Mouse (Mus musculus) intestine, embryonic 16.5 days (tissue): ENCODE results near the gene Ndrg2. TPM values are rescaled to one million over a fixed set of nuclear protein-coding genes. Genes with fewer than 3 reads are reported as not detected.
"Not testable (repeated sequence)": the region's sequence is repeated elsewhere in the genome, so short reads cannot be mapped to it uniquely, and the experiment has no call there.

Source experiments
- ATAC-seq: fragments of 200-750 bp; cut with Nextera tagmentation; 2 replicates; pipeline ENCODE4 v1.8.0; 2017; ENCODE audit warnings: moderate TSS enrichment, moderate library complexity
- H3K27ac ChIP-seq: fragments of 300-500 bp; sonication (generic); 2 replicates; pipeline ENCODE4 v1.5.1; 2014; ENCODE audit warnings: mild to moderate bottlenecking, low read length
- H3K27me3 ChIP-seq: fragments of 300-500 bp; sonication (generic); replicated peaks from 2 replicates; pipeline ENCODE4 v1.6.1; 2014; ENCODE audit warnings: low read length, control low read depth, mixed read lengths; ENCODE audit not compliant: control insufficient read depth, insufficient read depth
- H3K36me3 ChIP-seq: fragments of 300-500 bp; sonication (generic); 2 replicates; pipeline ENCODE4 v1.6.1; 2014; ENCODE audit warnings: low read length, control low read depth; ENCODE audit not compliant: control insufficient read depth, insufficient read depth
- H3K4me1 ChIP-seq: fragments of 300-500 bp; sonication (generic); 2 replicates; pipeline ENCODE4 v1.6.1; 2014; ENCODE audit warnings: low read length, control low read depth, mixed read lengths; ENCODE audit not compliant: control insufficient read depth, insufficient read depth
- H3K4me2 ChIP-seq: fragments of 300-500 bp; sonication (generic); 2 replicates; pipeline ENCODE4 v1.6.1; 2014; ENCODE audit warnings: low read depth, low read length, control low read depth
- H3K4me3 ChIP-seq: fragments of 300-500 bp; sonication (generic); 2 replicates; pipeline ENCODE4 v1.5.1; 2014; ENCODE audit warnings: mild to moderate bottlenecking, low read length
- H3K9ac ChIP-seq: fragments of 300-500 bp; sonication (generic); 2 replicates; pipeline ENCODE4 v1.6.1; 2014; ENCODE audit warnings: low read depth, low read length
- H3K9me3 ChIP-seq: fragments of 300-500 bp; sonication (generic); 2 replicates; pipeline ENCODE4 v1.6.1; 2016; ENCODE audit warnings: low read length, control low read depth; ENCODE audit not compliant: control insufficient read depth
- WGBS: fragments of 180-500 bp; shearing (Covaris S2); extraction: QIAGEN DNeasy Blood & Tissue Kit; methylation state at CpG from one replicate; pipeline ENCODE4 v1.1.7; 2014; 5-methylcytosine and 5-hydroxymethylcytosine counted together
- polyA plus RNA-seq: library from polyadenylated mRNA; unstranded; fragments of >200 nt; fragmentation: Nextera tagmentation; extraction: Ambion mirVana; gene quantifications from 2 replicates; pipeline ENCODE4 v1.2.1, GENCODE M21; 2015

The Ndrg2 gene
- polyA plus RNA-seq, 1 experiment from 2014 or later = 64.2 TPM

DNA sequence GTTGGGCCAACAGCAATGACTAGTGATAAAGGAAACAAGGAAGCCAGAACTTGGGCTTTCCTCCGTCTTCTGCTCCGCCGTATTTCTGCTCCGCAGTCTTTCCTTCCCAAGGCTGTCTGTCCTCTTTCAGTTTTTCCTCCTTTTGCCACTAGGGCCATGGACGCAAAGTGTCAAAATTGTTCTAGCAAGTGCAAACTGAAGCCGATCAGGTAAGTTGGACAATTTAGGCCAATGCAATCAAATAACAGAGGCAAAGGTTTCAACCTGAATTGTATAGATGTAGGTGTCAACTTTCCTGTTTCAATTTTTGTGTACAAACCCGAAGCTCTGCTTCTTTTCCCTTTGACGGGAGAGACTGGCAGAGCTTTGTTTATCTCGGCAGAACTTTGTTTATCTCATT is 16.0 kb upstream of the Ndrg2 start:
- peak overlapping the region; percentile 60; the same call in 1 of the 2 replicates for H3K27ac ChIP-seq
- no peaks in the 10 kb centered on the region for H3K36me3 ChIP-seq
- no peak overlapping the region for H3K4me3 ChIP-seq
- no peak for ATAC-seq
- H3K27me3 ChIP-seq = no peaks in the 10 kb centered on the region
- peaks cover 11% of the 10 kb centered on the region for H3K4me1 ChIP-seq
- WGBS = 54% methylated on average over 9 of the region's 9 CpGs
- H3K4me2 ChIP-seq = peak overlapping the region; percentile 13; the same call in 1 of the 2 replicates
- H3K9ac ChIP-seq = no peak overlapping the region
- no peaks in the 10 kb centered on the region for H3K9me3 ChIP-seq

DNA sequence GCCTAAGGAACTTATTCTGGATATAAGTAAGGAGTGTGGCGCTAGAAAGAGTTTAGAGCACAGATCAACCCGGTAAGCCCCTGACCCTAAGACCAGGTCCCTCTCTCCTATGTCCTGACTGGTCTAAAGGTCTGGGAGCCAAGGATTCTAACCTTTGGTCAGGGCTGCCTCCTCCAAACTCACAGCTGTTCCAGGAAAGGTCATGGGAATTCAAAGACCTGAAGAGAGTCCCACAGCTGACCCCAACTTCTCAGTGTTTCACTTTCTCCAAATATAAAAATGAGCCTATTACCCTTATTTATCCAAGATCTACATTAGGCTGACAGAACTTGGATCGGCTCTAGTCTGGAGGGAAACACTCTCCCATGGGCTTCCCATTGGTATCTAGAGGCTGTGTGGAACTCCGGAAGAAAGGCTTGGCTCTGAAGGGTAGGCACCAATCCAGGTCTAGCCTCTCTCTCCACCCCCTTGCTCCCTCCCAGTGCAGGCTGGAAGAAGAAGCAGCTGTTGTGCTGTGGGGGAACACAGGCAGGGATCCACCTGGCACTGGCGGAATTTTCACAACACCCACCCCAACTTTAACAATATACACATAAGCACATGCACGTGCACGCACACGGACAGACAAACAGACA is 15.5 kb upstream of the Ndrg2 start:
- peak overlapping the region; percentile 60 for H3K27ac ChIP-seq
- no peak overlapping the region for H3K4me3 ChIP-seq
- H3K4me2 ChIP-seq = 0 out of 2 replicates have a peak overlapping the region, but pooled peaks have one; percentile 13
- H3K9ac ChIP-seq = no peak overlapping the region
- H3K9me3 ChIP-seq = no peaks in the 10 kb centered on the region
- H3K27me3 ChIP-seq = no peaks in the 10 kb centered on the region
- no peaks in the 10 kb centered on the region for H3K36me3 ChIP-seq
- ATAC-seq = peak; percentile 47
- 56% methylated on average over 8 of the region's 8 CpGs for WGBS
- peaks cover 11% of the 10 kb centered on the region for H3K4me1 ChIP-seq

GRCm38 (mm10) chr14:51926930-51927329 is 13.0 kb upstream of the Ndrg2 start:
- 94% methylated on average over 11 of the region's 11 CpGs for WGBS
- H3K9ac ChIP-seq, H3K27ac ChIP-seq, ATAC-seq, H3K9me3 ChIP-seq, H3K4me2 ChIP-seq, H3K36me3 ChIP-seq, H3K27me3 ChIP-seq, H3K4me3 ChIP-seq: not testable (repeated sequence)
- H3K4me1 ChIP-seq = peaks cover 13% of the 10 kb centered on the region

GRCm38 (mm10) chr14:51923492-51923891 is 9.5 kb upstream of the Ndrg2 start:
- no peak for ATAC-seq

DNA sequence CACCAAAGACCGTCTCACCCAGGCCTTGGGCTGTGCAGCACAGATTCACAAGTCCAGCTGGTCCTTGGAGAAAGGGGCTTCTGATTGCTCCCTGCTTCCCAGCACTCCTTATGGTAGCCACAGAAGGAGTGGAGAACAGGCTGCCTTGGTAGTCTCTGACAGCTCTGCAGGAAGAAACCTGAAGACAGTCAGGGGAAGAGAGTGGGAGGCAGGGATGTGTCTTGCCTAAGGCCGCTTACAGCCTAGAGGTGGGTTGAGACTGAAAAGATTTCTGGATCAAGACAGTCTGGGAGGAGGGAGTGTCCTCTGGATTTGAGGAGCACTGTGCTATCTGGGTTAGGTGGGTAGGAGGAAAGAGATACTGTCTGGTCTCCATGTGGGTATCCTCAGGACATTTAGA is 9.0 kb upstream of the Ndrg2 start:
- whole genome bisulfite sequencing = 93% methylated on average over 2 of the region's 2 CpGs
- Histone ChIP-seq H3K27me3 (no peaks in the 10 kb centered on the region), H3K36me3 (no peaks in the 10 kb centered on the region), H3K9ac (no peak overlapping the region), H3K4me2 (no peak overlapping the region), H3K4me3 (no peak overlapping the region), H3K9me3 (no peaks in the 10 kb centered on the region), H3K4me1 (peaks cover 11% of the 10 kb centered on the region), H3K27ac (no peak overlapping the region)
- ATAC-seq = no peak

More at GRCm38 (mm10) chr14:51923492-51923891, 9.5 kb upstream of the Ndrg2 start:
- Histone ChIP-seq H3K4me1 (peaks cover 11% of the 10 kb centered on the region), H3K9ac (no peak overlapping the region), H3K4me3 (no peak overlapping the region), H3K27me3 (no peaks in the 10 kb centered on the region), H3K27ac (no peak overlapping the region), H3K9me3 (no peaks in the 10 kb centered on the region), H3K4me2 (no peak overlapping the region), H3K36me3 (no peaks in the 10 kb centered on the region)
- 73% methylated on average over 4 of the region's 4 CpGs for WGBS

DNA sequence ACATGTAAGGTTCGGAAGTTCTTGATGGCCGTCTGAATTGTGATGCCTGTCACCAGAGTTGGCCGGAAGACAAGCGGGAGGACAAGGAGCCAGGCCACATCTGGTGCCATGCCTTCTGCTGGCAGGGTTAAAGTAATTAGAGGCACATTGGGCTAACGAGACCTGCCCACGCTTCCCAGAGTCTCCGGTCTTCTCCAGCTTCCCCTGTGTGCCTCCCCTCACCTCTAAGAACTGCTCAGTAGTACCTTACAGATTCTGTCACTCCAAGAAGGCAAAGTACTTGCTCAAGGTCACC is 8.6 kb upstream of the Ndrg2 start, which contains the start of gene Rnase13:
TSS of gene Rnase13 (minus strand) at position 203 of the 295 bp plus-strand sequence.
- Histone ChIP-seq H3K9ac (no peak within 1 kb of the TSS), H3K9me3 (no peaks in the 10 kb centered on the region), H3K4me3 (no peak within 1 kb of the TSS), H3K4me1 (peaks cover 11% of the 10 kb centered on the region), H3K36me3 (no peaks in the 10 kb centered on the region), H3K27ac (peak within 1 kb of the TSS; percentile 73), H3K27me3 (no peaks in the 10 kb centered on the region), H3K4me2 (no peak within 1 kb of the TSS)
- 92% methylated on average over 7 of the region's 7 CpGs for WGBS
- no peak for ATAC-seq

- H3K36me3 ChIP-seq = no peaks in the 10 kb centered on the region
- H3K9me3 ChIP-seq = no peaks in the 10 kb centered on the region
- 59% methylated on average over 16 of the region's 16 CpGs for WGBS
- H3K4me2 ChIP-seq = no peak overlapping the region
- peak overlapping the region; percentile 73 for H3K27ac ChIP-seq
- H3K4me1 ChIP-seq = peaks cover 11% of the 10 kb centered on the region
- ATAC-seq = peak; percentile 84
- H3K27me3 ChIP-seq = no peaks in the 10 kb centered on the region
- no peak overlapping the region for H3K4me3 ChIP-seq
- no peak overlapping the region for H3K9ac ChIP-seq
Measured at GRCm38 (mm10) chr14:51921759-51922570, 8.0 kb upstream of the Ndrg2 start.

GRCm38 (mm10) chr14:51918966-51919365 is 5.0 kb upstream of the Ndrg2 start:
- 83% methylated on average over 4 of the region's 4 CpGs for WGBS
- Histone ChIP-seq H3K27me3 (no peaks in the 10 kb centered on the region), H3K9ac (no peak overlapping the region), H3K4me3 (no peak overlapping the region), H3K9me3 (no peaks in the 10 kb centered on the region), H3K4me2 (no peak overlapping the region), H3K27ac (no peak overlapping the region), H3K36me3 (no peaks in the 10 kb centered on the region), H3K4me1 (peaks cover 14% of the 10 kb centered on the region)
- no peak for ATAC-seq

DNA sequence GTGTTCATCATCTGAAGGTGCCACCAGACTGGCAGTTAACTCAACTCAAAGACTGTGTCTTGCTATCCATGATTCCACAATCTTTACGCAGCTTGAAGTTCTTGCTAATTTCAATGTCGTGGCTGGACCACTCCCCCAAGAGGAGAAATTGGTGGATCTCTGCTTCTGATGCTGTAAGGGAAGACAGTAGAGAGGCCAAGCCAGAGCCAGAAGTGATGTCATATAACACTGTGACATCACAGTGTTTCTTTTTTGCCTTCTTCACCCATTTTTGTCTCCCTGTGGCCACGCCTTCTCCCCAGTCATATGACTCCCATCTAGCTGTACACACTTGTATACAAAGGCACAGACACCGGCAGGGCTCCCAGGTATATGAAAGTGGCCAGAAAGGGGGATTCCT is 4.2 kb upstream of the Ndrg2 start, which contains the start of gene Tppp2:
TSS of gene Tppp2 (plus strand) at position 301 of the 400 bp plus-strand sequence.
- no peak for ATAC-seq
- Histone ChIP-seq H3K4me1 (peaks cover 15% of the 10 kb centered on the region), H3K9ac (no peak within 1 kb of the TSS), H3K4me2 (no peak within 1 kb of the TSS), H3K27me3 (no peaks in the 10 kb centered on the region), H3K27ac (no peak within 1 kb of the TSS), H3K36me3 (no peaks in the 10 kb centered on the region), H3K9me3 (no peaks in the 10 kb centered on the region), H3K4me3 (no peak within 1 kb of the TSS)
- WGBS = 89% methylated on average over 4 of the region's 4 CpGs
